In the genomic region with DNA sequence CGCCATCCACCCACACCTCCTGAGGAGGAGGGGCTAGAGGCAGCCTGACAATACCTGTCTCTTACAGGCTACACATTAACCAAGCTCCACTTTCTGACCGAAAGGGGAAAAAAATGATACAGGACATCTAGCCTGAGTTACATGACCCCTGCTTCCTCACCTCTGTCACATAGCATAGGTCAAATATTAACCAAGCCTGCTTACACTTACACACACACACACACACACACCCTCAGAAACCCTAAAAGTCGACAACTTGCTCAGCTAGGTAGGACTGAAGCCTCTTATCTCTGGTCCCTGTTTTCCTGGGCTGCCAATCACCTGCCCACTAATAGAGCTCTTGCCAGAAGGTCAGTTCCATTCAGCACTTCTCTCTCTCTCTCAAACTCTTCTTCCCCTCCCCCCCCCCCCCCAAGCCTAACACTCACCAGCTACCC, we compare ENCODE assay signal across 16 mouse cellular contexts.
DNase-seq lines count a peak whose midpoint lies in the region; ATAC-seq lines count a peak whose summit lies in the region.
"Had no signal": no experiment of that assay in that cellular context is flagged by ENCODE, and none has a peak within 500 bp of the region (broad histone marks: within the 10 kb centered on the region; RNA-seq: fewer than 3 reads in every experiment).

No protein-coding gene starts in this region.

- H3K27ac ChIP-seq in intestine, embryonic 16.5 days (ENCODE audit: low read length) = no peak overlapping the region
- H3K27ac ChIP-seq in stomach, embryonic 15.5 days = no peak overlapping the region
- H3K27ac ChIP-seq in midbrain, embryonic 11.5 days (ENCODE audit: low read depth, low read length) = no peak overlapping the region
- H3K27ac ChIP-seq: hindbrain, postnatal 0 days; midbrain, embryonic 12.5 days had no signal

- H3K9ac ChIP-seq in intestine, embryonic 16.5 days (ENCODE audit: low read depth, low read length) = no peak overlapping the region
- no peak overlapping the region for H3K9ac ChIP-seq in stomach, embryonic 15.5 days
- H3K9ac ChIP-seq in midbrain, embryonic 11.5 days (ENCODE audit: low read length) = no peak overlapping the region
- H3K9ac ChIP-seq: midbrain, embryonic 12.5 days had no signal

- no peak overlapping the region for H3K4me3 ChIP-seq in intestine, embryonic 16.5 days (ENCODE audit: low read length)
- H3K4me3 ChIP-seq in stomach, embryonic 15.5 days (replicated peaks) = no peak overlapping the region
- H3K4me3 ChIP-seq in midbrain, embryonic 11.5 days (ENCODE audit: low read depth, low read length) = no peak overlapping the region
- H3K4me3 ChIP-seq: erythroblast, embryonic 14.5 days; midbrain, embryonic 12.5 days had no signal

- peak; percentile 20 for DNase-seq in kidney, adult 18-20 months
- DNase-seq in kidney, postnatal 4 days = no peak
- peak; percentile 17 for DNase-seq in liver
- no peak for DNase-seq in midbrain, embryonic 11.5 days (ENCODE audit: low spot score, missing footprints)
- DNase-seq in frontal cortex, postnatal 10 days (ENCODE audit: low spot score in 2 of 2) = no peak
- no peak for DNase-seq in left cerebral cortex, adult 18-20 months (ENCODE audit: low spot score in 2 of 2)
- DNase-seq: adrenal gland, postnatal 14 days; cerebellum, adult 9-11 months; left cerebral cortex, postnatal 4 days; lung, postnatal 10 days had no signal

- H3K27me3 ChIP-seq in intestine, embryonic 16.5 days (replicated peaks; ENCODE audit: control insufficient read depth, insufficient read depth, low read length) = no peaks in the 10 kb centered on the region
- no peaks in the 10 kb centered on the region for H3K27me3 ChIP-seq in stomach, embryonic 15.5 days (replicated peaks)
- H3K27me3 ChIP-seq in midbrain, embryonic 11.5 days (ENCODE audit: control insufficient read depth, insufficient read depth, low read length) = no peaks in the 10 kb centered on the region
- H3K27me3 ChIP-seq: midbrain, embryonic 12.5 days had no signal

- ATAC-seq in intestine, embryonic 16.5 days = peak; percentile 94
- ATAC-seq in stomach, embryonic 15.5 days (ENCODE audit: insufficient read depth, low FRiP score, low read depth) = peak; percentile 80
- ATAC-seq in midbrain, embryonic 11.5 days (ENCODE audit: low FRiP score) = no peak
- ATAC-seq: hindbrain, postnatal 0 days had no signal

- no peaks in the 10 kb centered on the region for H3K9me3 ChIP-seq in intestine, embryonic 16.5 days (ENCODE audit: control insufficient read depth, low read length)
- H3K9me3 ChIP-seq in stomach, embryonic 15.5 days = no peaks in the 10 kb centered on the region
- no peaks in the 10 kb centered on the region for H3K9me3 ChIP-seq in midbrain, embryonic 11.5 days (ENCODE audit: control insufficient read depth, low read length)
- H3K9me3 ChIP-seq: G1E; midbrain, embryonic 12.5 days had no signal

- peaks cover 27% of the 10 kb centered on the region for H3K4me1 ChIP-seq in intestine, embryonic 16.5 days (ENCODE audit: control insufficient read depth, insufficient read depth, low read length)
- H3K4me1 ChIP-seq in stomach, embryonic 15.5 days = peaks cover 11% of the 10 kb centered on the region
- H3K4me1 ChIP-seq in midbrain, embryonic 11.5 days (ENCODE audit: control insufficient read depth, insufficient read depth, low read length) = peaks cover 18% of the 10 kb centered on the region

- WGBS in intestine, embryonic 16.5 days = 63% methylated on average over 3 of the region's 3 CpGs
- WGBS in stomach, embryonic 15.5 days = 67% methylated on average over 3 of the region's 3 CpGs
- WGBS in midbrain, embryonic 11.5 days = 85% methylated on average over 3 of the region's 3 CpGs

- H3K4me2 ChIP-seq in intestine, embryonic 16.5 days (ENCODE audit: low read depth, low read length) = peak overlapping the region; percentile 2; the same call in 1 of the 2 replicates
- H3K4me2 ChIP-seq in stomach, embryonic 15.5 days = no peak overlapping the region
- no peak overlapping the region for H3K4me2 ChIP-seq in midbrain, embryonic 11.5 days
- H3K4me2 ChIP-seq: midbrain, embryonic 12.5 days had no signal

- H3K36me3 ChIP-seq in intestine, embryonic 16.5 days (ENCODE audit: control insufficient read depth, insufficient read depth, low read length) = no peaks in the 10 kb centered on the region
- H3K36me3 ChIP-seq in stomach, embryonic 15.5 days = no peaks in the 10 kb centered on the region
- no peaks in the 10 kb centered on the region for H3K36me3 ChIP-seq in midbrain, embryonic 11.5 days (ENCODE audit: control insufficient read depth, insufficient read depth, low read length)
- H3K36me3 ChIP-seq: G1E; midbrain, embryonic 12.5 days had no signal

Comparison
In these comparisons a context has a peak if more than half of its experiments do, and no peak if none do; other contexts are left out.
1. DNase-seq: peak in kidney, adult 18-20 months (single experiment) and liver (single experiment); none in kidney, postnatal 4 days (0 of 2), midbrain, embryonic 11.5 days (single experiment), frontal cortex, postnatal 10 days (0 of 2) and left cerebral cortex, adult 18-20 months (0 of 2).